Mouse (Mus musculus): ENCODE data around the gene Gatm. TPM values are rescaled to one million over a fixed set of nuclear protein-coding genes. Genes with fewer than 3 reads are reported as not detected.

The Gatm gene
- 19.8 and 29.9 TPM in 2 replicates for total RNA-seq (2015)
- total RNA-seq (2017) = 13.7 and 20.8 TPM in 2 replicates

DNA sequence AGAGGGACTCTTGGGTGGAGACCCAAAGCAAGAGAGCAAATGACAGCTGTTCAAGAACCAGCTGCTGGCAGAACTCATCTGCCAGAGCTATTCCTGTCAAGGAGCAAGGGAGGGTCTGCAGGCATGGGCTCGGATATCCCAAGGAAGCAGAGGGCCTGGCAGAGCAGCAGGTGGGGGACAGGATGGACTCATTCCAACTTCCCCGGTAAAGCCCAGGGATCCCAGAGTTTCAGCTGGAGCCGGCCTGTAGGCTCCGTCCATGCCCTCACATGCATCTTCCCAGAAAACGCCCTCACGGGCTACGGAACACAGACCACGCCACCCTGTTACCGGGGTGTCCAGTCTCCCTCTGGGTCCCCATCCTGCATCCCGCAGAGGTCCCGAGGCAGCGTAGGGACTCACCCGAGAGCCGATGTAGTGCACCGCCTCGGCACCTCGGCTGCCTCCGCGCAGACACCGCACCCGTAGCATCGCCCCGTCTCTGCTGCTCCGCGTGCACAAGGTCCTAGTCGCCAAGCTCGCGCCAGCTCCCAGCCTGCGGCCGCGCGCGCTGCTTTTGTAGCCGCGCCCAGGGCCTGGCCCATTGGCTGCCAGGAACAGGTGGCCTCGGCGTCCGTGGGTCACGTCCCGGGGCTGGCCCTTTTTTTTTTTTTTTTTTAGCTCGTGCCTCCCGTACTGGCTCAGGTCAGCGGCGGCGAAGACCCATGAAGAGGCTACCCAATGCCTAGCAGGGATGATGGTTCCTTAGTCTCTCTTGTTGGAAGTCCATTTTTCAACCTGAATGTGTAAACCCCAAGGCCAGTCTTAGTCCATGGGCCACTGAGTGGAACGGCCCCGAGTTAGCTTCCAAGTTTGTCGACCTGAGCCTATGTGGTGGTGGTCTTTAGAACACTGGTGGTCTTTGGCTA lies at the start of gene Gatm:
Gene Gatm, minus strand, starts transcription at position 558 of the 908 bp plus-strand sequence.
- ATAC-seq (ENCODE audit: poor library complexity, severe bottlenecking) = peak; percentile 96

DNA sequence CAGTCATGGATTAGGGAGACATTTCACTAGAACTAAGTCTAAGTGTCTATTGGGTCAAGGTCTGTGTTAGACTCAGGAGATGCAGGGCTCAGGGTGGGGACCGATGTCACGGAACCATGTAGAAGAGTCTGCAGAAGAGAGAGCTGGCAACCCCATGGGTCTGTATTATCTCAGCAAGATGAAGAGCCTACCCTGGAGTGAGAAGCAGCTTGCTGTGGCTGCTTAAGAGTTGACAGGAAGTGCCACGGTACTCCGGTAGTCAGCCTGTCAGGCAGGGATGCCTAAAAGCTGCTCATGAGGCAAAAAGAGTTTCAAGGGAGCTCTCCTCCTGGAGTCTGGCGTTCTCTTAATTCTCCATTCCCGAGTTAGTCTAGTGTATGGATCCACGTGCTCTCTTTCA lies 48.7 kb upstream of the Gatm start:
- ATAC-seq (ENCODE audit: poor library complexity, severe bottlenecking) = no peak

DNA sequence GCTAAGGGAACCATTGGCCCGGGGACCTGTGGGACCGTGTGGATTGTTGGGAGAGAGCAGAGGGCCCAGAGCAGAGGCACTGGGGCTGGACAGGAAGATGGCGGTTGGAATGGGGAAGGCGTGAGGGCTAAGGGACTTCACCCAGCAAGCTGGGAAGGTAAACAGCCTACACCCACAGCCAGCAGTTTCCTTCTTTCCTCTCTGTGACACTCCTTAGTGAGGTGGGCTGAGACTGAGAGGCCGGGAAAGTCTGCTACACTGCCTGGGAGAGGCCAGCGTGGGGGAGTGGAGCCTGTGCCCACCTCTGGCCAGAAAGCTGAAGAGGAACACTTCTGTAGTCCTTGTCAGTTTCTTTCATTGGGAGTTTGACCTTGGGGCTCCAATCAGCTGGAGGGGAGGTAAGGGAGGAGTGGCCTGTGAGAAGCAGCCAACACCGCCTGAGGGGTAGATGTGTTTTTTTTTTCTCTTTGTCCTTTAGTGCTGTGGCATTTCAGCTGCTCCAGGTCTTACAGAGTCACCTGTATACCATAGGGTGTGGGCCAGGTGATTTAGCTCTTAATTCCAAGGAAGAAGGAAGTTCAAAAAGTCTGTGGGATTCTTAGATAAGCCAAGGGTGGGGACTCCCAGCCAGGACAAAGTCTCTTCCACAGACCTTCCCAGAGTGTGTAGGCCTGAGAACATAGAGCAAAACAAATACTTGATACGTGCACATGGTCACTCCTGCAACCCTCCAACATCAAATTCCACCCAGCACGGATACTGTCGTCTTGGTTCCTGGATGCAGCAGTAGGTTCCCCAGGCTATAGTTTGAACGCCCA lies 46.8 kb upstream of the Gatm start:
- ATAC-seq (ENCODE audit: poor library complexity, severe bottlenecking) = peak; percentile 26; the same call in 1 of the 2 replicates

DNA sequence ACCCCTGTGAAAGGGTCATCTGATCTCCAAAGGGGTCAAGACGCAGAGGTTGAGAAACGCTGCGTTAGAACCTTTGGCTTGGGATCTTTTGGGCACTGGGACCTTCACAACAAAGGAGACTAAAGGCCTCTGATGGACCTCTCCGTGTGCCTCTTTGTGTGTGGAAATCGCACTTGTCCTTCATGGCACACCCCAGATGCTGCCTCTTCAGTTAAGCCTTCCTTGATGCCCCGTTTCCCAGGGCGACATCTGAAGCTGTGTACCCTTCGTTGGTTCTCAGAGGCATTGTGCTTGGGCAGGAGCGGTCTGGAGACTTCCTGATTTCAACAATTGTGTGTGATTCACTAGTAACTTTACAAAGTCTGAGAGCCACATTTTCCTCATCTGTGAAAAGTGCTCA lies 45.7 kb upstream of the Gatm start:
- no peak for ATAC-seq (ENCODE audit: poor library complexity, severe bottlenecking)

DNA sequence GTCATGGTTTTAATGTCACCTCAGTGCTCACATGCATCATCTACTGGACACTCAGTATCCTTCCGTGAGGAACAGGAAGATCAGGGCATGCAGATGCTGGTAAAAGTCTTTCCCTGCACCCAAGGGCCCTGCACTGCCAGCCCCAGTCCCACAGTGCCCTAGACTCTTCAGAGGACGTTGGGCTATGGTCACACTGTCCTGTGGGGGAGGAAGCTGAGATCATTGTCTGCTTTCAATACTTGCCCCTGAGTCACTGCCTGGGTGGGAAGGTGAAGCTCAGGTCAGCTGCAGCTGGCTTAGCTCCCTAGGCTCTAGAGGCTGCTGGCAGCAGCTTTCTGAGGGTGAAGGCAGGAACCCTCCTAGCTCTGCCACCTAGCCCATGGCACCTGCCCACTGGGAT lies 44.9 kb upstream of the Gatm start:
- ATAC-seq (ENCODE audit: poor library complexity, severe bottlenecking) = no peak

DNA sequence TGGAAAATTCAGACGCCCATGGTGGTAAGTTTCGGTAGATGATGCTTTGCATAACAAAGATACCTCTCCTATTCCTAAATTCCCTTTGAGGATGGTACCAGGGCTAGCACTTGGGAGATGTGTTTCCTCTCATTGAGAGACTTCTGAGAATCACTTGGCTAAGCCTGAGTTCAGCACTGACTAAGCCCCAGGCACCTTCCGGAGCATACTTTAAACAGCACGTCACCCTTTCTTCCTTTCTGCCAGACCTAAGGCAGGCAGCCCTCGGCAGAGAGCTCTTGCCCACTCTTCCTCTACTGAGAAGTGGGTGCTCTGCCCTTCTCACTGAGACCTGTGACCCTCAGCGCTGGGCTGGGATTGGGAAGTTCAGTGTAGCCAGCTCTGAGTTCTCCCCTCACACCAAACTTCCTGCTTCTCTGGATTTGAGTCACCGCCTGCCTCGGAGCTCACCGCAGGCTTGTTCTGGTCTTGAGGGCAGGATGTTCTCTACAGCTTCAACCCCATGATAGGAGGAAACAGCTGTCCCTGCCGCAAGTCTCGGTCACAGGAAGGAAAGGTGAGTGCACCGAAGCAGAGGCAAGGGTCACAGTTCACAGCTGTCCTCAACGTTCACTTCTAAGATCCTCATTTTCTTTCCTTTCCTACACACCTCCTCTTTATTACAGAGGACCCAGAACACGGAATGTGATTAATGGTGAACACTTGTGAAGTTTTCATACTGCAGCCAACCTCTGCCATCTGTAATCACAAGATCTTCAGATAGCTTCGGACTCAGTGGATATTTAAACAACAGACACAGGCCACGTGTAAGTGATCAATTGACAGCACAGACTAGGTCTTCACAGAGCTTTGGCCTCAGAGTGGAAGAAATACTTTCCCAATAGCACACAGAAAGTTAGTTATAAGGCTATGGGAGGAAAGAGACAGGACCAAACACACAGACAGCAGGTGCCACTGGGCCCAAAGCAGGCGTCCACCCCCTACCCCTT lies 41.3 kb upstream of the Gatm start:
- ATAC-seq (ENCODE audit: poor library complexity, severe bottlenecking) = peak; percentile 91

DNA sequence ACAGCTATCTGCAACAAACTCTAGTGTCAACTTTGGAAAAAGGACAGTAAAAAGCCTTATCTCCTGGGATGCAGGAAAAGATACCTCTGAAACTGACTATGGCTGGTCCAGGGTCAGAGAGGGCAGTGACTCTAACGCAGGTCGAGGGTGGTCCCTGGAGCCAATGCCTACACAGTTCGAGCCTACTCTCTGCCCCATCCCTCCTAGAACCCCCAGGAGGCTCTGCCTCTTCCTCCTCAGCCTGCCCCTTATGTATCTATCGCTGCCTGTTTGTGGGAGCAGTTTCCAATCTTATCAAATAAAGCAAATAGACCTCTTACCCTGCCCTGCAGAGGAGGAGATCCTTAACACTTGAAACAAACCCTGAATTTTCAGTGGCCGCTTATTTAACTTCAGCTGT lies 27.6 kb upstream of the Gatm start:
- ATAC-seq (ENCODE audit: poor library complexity, severe bottlenecking) = no peak

DNA sequence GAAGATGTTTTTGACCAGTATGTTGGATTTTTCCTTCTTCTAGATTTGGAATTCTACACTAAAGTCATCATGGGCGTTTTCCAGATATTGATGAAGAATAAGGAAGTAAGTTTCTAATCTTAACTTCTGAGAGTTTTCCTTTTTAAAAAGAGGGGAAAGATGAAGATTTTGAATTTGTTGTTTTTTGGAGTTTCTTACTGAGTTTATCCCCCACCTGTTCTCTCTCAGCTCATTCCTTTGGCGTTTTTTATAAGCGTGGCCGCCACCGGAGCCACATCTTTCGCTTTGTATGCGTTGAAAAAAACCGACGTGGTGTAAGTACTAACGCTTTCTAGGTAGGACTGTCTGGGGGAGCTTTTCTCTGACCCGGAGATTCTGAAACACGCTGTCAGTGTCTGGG lies 26.9 kb upstream of the Gatm start:
- ATAC-seq (ENCODE audit: poor library complexity, severe bottlenecking) = peak; percentile 11; the same call in 1 of the 2 replicates

DNA sequence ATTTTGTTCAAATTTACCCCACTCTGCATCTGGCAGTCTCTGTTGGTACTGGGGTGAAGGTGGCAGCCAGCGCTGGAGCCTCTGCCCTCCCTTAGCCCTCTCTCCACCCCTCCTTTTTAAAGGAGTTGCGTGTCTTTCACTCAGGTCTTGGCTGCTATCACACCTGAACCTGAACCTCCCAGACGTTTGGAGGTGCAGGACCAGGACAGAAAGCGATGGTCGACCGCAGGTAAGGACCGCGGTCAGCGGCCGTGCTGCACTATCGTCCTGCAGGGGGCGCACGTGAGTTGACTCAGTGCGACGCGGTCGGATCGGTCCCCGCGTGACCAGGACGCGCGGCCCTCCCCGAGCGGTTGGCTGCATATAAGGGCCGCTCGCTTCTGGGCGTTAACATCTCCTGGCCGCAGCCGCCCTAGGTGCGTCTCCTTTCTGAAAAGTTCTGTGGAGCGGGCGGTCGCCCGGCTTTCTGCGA lies 26.5 kb upstream of the Gatm start:
- peak; percentile 100 for ATAC-seq (ENCODE audit: poor library complexity, severe bottlenecking)

DNA sequence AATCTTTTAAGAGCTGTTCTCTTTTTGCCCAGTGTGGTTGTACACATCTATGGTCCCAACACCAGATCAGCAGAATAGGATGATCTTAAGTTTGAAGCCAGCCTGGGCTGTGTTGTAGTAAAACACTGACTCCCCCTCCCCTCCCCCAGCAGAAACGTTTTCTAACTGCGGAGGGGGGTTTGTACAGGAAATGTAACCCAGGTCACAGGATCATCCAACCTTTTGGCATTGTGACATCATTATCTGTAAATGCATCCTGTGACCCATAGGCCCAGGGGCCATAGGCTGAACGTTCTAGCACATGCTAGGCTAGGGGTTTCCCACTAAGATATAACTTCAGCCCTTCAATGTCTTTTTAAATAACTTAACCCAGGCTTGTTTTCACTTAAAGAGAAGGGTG lies 25.6 kb upstream of the Gatm start, which contains the start of gene AA467197:
Gene AA467197, plus strand, starts transcription at position 301 of the 400 bp plus-strand sequence.
- no peak for ATAC-seq (ENCODE audit: poor library complexity, severe bottlenecking)

DNA sequence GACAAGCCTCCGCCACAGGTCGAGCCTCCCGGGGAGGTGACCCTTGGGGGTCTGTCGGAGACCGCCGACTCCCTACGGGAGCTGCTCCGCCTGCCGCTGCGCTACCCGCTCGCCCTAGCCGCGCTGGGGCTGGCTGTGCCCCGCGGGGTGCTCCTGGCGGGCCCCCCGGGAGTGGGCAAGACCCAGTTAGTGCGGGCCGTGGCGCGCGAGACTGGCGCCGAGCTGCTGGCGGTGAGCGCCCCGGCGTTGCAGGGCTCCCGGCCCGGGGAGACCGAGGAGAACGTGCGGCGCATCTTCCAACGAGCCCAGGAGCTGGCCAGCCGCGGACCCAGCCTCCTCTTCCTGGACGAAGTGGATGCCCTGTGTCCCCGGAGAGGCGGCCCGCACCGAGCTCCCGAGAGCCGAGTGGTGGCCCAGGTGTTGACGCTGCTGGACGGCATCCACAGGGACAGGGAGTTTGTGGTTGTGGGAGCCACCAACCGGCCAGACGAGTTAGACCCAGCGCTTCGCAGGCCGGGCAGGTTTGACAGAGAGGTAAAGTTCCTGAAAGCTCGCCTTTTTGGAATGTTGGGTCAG lies 20.2 kb upstream of the Gatm start:
- ATAC-seq (ENCODE audit: poor library complexity, severe bottlenecking) = peak; percentile 11

DNA sequence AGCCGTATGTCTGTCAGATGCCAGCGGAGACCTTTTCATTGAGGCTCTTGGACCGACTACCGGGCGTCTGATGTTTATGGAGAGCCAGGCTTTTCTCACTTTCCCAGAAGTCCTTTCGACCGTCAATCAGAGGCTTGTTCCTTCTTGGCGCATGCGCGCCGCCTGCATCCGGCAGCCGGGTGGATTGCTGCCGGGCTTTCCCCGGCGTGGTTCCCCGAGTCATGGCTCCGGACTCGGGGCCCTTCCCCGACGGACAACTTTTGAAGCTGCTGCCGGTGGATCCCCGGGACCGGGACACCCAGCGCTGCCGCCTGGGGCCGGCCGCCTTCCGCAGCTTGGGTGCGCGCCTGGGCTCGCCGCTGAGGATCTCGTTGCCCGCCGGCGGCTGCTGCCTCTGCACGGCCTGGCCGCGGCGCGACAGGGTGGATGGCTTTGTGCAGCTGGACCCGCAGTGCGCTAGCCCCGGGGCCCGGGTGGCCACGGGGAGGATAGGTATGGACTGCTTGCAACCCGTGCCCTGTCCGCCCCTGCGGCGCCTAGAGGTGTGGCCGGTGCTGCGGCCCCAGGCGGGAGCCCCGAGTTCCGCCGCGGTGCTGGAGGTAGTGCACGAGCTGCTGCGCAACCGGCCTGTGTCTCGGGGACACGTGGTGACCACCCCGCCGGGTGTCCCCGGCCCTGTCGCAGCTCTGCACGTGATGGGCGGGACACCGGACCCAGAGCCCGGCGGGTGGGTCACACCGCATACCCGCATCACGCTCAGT lies 19.5 kb upstream of the Gatm start:
- peak; percentile 84 for ATAC-seq (ENCODE audit: poor library complexity, severe bottlenecking)

DNA sequence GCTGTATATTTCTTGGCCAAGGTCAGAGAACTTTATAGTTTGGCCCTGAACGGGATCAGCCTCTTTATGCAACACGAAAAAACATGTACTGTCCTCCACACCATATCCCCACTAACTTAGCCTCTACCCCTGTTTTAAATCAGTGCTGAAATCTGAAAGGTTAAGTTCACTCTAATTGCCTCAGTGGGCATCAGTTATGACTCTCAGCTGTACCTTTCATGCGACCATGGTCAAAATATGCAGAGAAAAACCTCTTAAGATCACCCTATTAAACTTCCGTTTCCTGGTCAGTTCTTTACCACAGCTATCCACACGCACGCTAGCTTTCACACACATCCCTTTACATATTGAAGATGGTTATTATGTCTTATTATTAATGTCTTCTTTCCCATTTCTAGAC lies 18.8 kb upstream of the Gatm start:
- no peak for ATAC-seq (ENCODE audit: poor library complexity, severe bottlenecking)

DNA sequence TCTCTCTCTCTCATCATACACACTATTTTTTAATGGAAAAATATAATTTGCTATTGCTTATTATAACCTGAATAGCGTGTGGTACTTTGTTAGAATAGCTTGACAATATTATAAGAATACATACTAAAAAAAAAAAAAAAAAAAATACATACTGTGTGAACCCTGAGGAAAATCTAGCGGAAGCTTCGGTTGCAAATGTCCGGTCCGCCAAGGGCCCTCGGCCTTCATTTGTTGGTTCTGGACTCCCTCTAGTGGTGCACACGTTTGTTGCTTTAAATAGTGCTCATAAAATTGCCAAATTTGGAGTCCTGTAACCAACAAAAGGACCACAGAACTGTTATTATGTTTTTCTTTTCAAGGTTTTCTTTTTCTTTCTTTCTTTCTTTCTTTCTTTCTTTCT lies 17.9 kb upstream of the Gatm start:
- peak; percentile 69 for ATAC-seq (ENCODE audit: poor library complexity, severe bottlenecking)

DNA sequence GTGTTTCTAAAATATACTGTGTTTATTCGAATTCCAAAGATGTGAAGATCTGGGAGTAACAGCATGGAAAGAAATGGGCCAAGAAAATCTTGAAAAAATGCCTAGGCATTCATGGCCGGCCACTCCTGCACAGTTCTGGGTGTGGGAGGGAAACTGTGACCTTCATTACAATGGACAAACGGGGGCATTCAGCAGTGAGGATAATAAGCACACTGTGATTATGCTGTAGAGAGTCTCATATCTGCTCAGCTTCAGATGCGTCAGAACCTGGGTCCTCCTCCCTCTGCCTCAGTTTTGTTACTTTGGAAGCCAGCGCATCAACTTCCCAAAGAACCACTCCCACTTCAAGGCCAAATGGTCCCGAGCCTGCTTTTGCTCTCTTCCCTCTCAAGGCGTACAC lies 14.8 kb upstream of the Gatm start:
- ATAC-seq (ENCODE audit: poor library complexity, severe bottlenecking) = no peak

DNA sequence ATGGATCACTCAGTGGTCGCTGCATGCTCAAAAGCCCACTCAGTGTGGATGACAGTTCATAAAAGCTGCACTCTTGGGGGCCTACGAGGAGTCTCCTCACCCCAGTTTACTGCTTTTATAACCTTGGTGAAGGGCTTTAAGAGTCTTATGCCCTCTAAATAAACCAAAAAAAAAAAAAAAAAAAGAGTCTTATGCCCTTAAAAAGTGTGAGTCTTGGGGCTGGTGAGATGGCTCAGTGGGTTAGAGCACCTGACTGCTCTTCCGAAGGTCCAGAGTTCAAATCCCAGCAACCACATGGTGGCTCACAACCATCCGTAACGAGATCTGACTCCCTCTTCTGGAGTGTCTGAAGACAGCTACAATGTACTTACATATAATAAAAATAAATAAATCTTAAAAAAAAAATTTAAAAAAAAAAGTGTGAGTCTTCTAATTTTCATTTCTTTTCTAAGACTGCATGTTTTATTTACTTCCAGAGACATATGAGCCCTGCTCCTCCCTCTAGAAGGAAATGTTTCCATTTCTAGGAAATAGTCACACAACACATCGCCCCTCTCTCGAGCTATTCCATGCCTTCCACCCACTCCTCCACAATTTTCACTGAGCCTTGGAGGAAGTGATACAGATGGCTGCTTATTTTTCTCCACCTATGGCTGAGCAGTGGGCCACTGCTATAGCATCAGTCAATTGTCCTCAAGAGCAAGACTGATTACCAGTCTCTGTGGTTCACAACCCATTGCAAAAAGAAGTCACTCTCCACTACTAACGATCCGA lies 10.4 kb upstream of the Gatm start:
- no peak for ATAC-seq (ENCODE audit: poor library complexity, severe bottlenecking)

DNA sequence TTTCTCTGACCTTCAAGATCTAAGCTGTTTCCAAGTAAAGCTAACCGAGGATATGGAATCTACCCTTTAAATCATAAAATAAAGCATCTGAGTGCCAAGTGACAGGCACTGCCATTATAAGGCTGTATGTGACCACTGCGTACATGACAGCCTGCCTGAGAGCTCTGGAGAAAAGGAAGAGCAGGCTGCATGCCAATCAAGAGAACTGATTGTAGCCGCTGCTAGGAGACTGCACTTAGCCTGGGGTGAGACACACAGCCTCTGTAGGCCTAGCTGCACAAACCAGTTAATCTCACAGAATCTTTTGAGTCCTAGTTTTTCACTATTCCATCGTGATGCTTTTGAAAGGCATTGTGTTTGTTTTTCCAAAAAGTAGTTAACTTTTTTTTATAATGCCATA lies 7.6 kb upstream of the Gatm start:
- ATAC-seq (ENCODE audit: poor library complexity, severe bottlenecking) = no peak

DNA sequence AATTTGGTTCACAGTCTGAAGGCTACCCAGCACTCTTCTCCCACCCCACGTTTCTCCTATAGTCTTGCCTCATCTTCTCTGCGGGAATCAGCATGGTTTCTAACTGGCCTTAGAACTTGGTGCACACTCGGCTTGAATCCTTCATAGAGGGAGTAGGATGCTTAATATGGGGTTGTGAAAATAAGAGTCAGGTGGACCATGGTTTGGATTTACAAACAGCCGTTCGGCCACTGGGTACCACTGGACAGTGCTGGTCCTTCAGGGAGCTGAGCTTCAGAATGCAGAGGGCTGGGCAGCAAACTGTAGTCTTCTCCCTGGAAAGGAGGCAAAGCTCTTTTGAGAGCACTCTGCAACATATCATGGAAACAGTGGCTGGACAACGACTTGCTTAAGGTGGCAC lies 6.7 kb upstream of the Gatm start:
- ATAC-seq (ENCODE audit: poor library complexity, severe bottlenecking) = no peak

DNA sequence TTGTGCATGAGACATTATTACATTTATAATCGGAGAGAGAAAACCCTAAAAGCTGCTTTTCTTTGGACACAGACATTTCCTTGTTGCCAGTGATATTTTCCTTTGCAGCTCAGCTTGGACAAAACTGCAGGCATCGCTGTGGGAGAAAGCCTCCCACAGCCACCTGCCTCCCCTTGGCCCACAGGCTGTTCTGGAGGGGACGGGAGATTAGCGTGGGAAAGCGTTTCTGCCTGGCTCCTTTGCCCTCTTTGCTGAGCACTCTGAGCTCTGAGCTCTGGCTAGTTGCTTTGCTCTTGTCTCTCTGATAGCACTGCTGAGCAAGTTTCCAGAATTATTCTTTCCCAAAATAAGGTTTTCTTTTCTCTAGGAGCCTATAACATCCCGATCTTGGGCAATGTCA lies 5.1 kb upstream of the Gatm start:
- ATAC-seq (ENCODE audit: poor library complexity, severe bottlenecking) = no peak

Data from megakaryocyte, adult 5-6 weeks (primary cell).